Mouse (Mus musculus): Measurements from ENCODE around the gene Ranbp1. TPM values are rescaled to one million over a fixed set of nuclear protein-coding genes. Genes with fewer than 3 reads are reported as not detected.
A peak's percentile ranks its signal among the peaks of the same experiment; 100 is the strongest.
"Not testable (repeated sequence)": the region's sequence is repeated elsewhere in the genome, so short reads cannot be mapped to it uniquely, and the experiment has no call there.

The Ranbp1 gene
- polyA plus RNA-seq, 1 experiment from 2014 or later = 515 TPM

GRCm38 (mm10) chr16:18201620-18202019 lies 46.9 kb downstream of the Ranbp1 start:
- 20% methylated on average over 1 of the region's 1 CpGs for WGBS
- Histone ChIP-seq H3K9ac (ENCODE audit: low read depth, low read length) (no peak overlapping the region), H3K36me3 (ENCODE audit: control insufficient read depth, insufficient read depth, low read length) (no peaks in the 10 kb centered on the region), H3K27ac (replicated peaks; ENCODE audit: low read depth, low read length) (no peak overlapping the region), H3K9me3 (ENCODE audit: control insufficient read depth, low read length) (no peaks in the 10 kb centered on the region), H3K4me3 (ENCODE audit: low read depth, low read length) (no peak overlapping the region), H3K4me1 (ENCODE audit: control insufficient read depth, insufficient read depth, low read length) (no peaks in the 10 kb centered on the region), H3K4me2 (ENCODE audit: low read depth, low read length) (no peak overlapping the region), H3K27me3 (replicated peaks; ENCODE audit: control insufficient read depth, insufficient read depth, low read length) (no peaks in the 10 kb centered on the region)
- DNase-seq (ENCODE audit: low spot score) (no peak), ATAC-seq (ENCODE audit: low read depth) (no peak)

- Histone ChIP-seq H3K36me3 (ENCODE audit: control insufficient read depth, insufficient read depth, low read length) (no peaks in the 10 kb centered on the region), H3K9me3 (ENCODE audit: control insufficient read depth, low read length) (no peaks in the 10 kb centered on the region), H3K4me2 (ENCODE audit: low read depth, low read length) (no peak overlapping the region), H3K9ac (ENCODE audit: low read depth, low read length) (no peak overlapping the region), H3K4me1 (ENCODE audit: control insufficient read depth, insufficient read depth, low read length) (no peaks in the 10 kb centered on the region), H3K4me3 (ENCODE audit: low read depth, low read length) (no peak overlapping the region), H3K27ac (replicated peaks; ENCODE audit: low read depth, low read length) (no peak overlapping the region), H3K27me3 (replicated peaks; ENCODE audit: control insufficient read depth, insufficient read depth, low read length) (no peaks in the 10 kb centered on the region)
- no peak for DNase-seq (ENCODE audit: low spot score)
- WGBS = 71% methylated on average over 2 of the region's 2 CpGs
- no peak; the same call in 1 of the 2 replicates for ATAC-seq (ENCODE audit: low read depth)
Observed at GRCm38 (mm10) chr16:18200062-18200461, 48.5 kb downstream of the Ranbp1 start.

GRCm38 (mm10) chr16:18198365-18199098 lies 50.0 kb downstream of the Ranbp1 start:
- Histone ChIP-seq H3K27ac (replicated peaks; ENCODE audit: low read depth, low read length) (no peak overlapping the region), H3K4me3 (ENCODE audit: low read depth, low read length) (no peak overlapping the region), H3K4me2 (ENCODE audit: low read depth, low read length) (no peak overlapping the region), H3K9ac (ENCODE audit: low read depth, low read length) (no peak overlapping the region), H3K9me3 (ENCODE audit: control insufficient read depth, low read length) (no peaks in the 10 kb centered on the region), H3K27me3 (replicated peaks; ENCODE audit: control insufficient read depth, insufficient read depth, low read length) (no peaks in the 10 kb centered on the region), H3K4me1 (ENCODE audit: control insufficient read depth, insufficient read depth, low read length) (0 out of 2 replicates have a peak, but pooled peaks cover 6% of the 10 kb centered on the region), H3K36me3 (ENCODE audit: control insufficient read depth, insufficient read depth, low read length) (no peaks in the 10 kb centered on the region)
- no peak for ATAC-seq (ENCODE audit: low read depth)
- no peak for DNase-seq (ENCODE audit: low spot score)
- WGBS = 70% methylated on average over 10 of the region's 10 CpGs

GRCm38 (mm10) chr16:18197881-18198280 lies 50.7 kb downstream of the Ranbp1 start:
- WGBS = 80% methylated on average over 6 of the region's 6 CpGs
- ATAC-seq (ENCODE audit: low read depth) = no peak
- no peak for DNase-seq (ENCODE audit: low spot score)
- no peak overlapping the region for H3K4me3 ChIP-seq (ENCODE audit: low read depth, low read length)
- H3K9ac ChIP-seq (ENCODE audit: low read depth, low read length) = no peak overlapping the region
- H3K4me2 ChIP-seq (ENCODE audit: low read depth, low read length) = no peak overlapping the region
- no peaks in the 10 kb centered on the region for H3K27me3 ChIP-seq (replicated peaks; ENCODE audit: control insufficient read depth, insufficient read depth, low read length)
- 0 out of 2 replicates have a peak, but pooled peaks cover 6% of the 10 kb centered on the region for H3K4me1 ChIP-seq (ENCODE audit: control insufficient read depth, insufficient read depth, low read length)
- H3K36me3 ChIP-seq (ENCODE audit: control insufficient read depth, insufficient read depth, low read length) = no peaks in the 10 kb centered on the region
- no peak overlapping the region for H3K27ac ChIP-seq (replicated peaks; ENCODE audit: low read depth, low read length)
- no peaks in the 10 kb centered on the region for H3K9me3 ChIP-seq (ENCODE audit: control insufficient read depth, low read length)

GRCm38 (mm10) chr16:18195561-18195960 lies 53.0 kb downstream of the Ranbp1 start:
- not testable (repeated sequence) for DNase-seq (ENCODE audit: low spot score); ATAC-seq (ENCODE audit: low read depth); H3K9ac ChIP-seq (ENCODE audit: low read depth, low read length); H3K4me3 ChIP-seq (ENCODE audit: low read depth, low read length); H3K27ac ChIP-seq (replicated peaks; ENCODE audit: low read depth, low read length); H3K4me1 ChIP-seq (ENCODE audit: control insufficient read depth, insufficient read depth, low read length); H3K27me3 ChIP-seq (replicated peaks; ENCODE audit: control insufficient read depth, insufficient read depth, low read length); H3K9me3 ChIP-seq (ENCODE audit: control insufficient read depth, low read length); H3K4me2 ChIP-seq (ENCODE audit: low read depth, low read length); H3K36me3 ChIP-seq (ENCODE audit: control insufficient read depth, insufficient read depth, low read length)
- 48% methylated on average over 3 of the region's 3 CpGs for WGBS

- no peaks in the 10 kb centered on the region for H3K36me3 ChIP-seq (ENCODE audit: control insufficient read depth, insufficient read depth, low read length)
- 0 out of 2 replicates have a peak, but pooled peaks cover 6% of the 10 kb centered on the region for H3K4me1 ChIP-seq (ENCODE audit: control insufficient read depth, insufficient read depth, low read length)
- no peaks in the 10 kb centered on the region for H3K9me3 ChIP-seq (ENCODE audit: control insufficient read depth, low read length)
- no peak overlapping the region for H3K9ac ChIP-seq (ENCODE audit: low read depth, low read length)
- peak; percentile 62 for DNase-seq (ENCODE audit: low spot score)
- 0 out of 2 replicates have a peak overlapping the region, but pooled peaks have one; percentile 44 for H3K27ac ChIP-seq (replicated peaks; ENCODE audit: low read depth, low read length)
- no peak overlapping the region for H3K4me3 ChIP-seq (ENCODE audit: low read depth, low read length)
- peak; percentile 77 for ATAC-seq (ENCODE audit: low read depth)
- H3K4me2 ChIP-seq (ENCODE audit: low read depth, low read length) = no peak overlapping the region
- WGBS = 53% methylated on average over 5 of the region's 5 CpGs
- no peaks in the 10 kb centered on the region for H3K27me3 ChIP-seq (replicated peaks; ENCODE audit: control insufficient read depth, insufficient read depth, low read length)
Observed at GRCm38 (mm10) chr16:18195068-18195467, 53.5 kb downstream of the Ranbp1 start.

GRCm38 (mm10) chr16:18194208-18194985 lies 54.1 kb downstream of the Ranbp1 start:
- WGBS = 70% methylated on average over 15 of the region's 15 CpGs
- DNase-seq (ENCODE audit: low spot score) = no peak
- ATAC-seq (ENCODE audit: low read depth) = peak; percentile 27; the same call in 1 of the 2 replicates
- Histone ChIP-seq H3K27ac (replicated peaks; ENCODE audit: low read depth, low read length) (0 out of 2 replicates have a peak overlapping the region, but pooled peaks have one; percentile 44), H3K4me3 (ENCODE audit: low read depth, low read length) (no peak overlapping the region), H3K4me2 (ENCODE audit: low read depth, low read length) (no peak overlapping the region), H3K9me3 (ENCODE audit: control insufficient read depth, low read length) (no peaks in the 10 kb centered on the region), H3K4me1 (ENCODE audit: control insufficient read depth, insufficient read depth, low read length) (0 out of 2 replicates have a peak, but pooled peaks cover 6% of the 10 kb centered on the region), H3K36me3 (ENCODE audit: control insufficient read depth, insufficient read depth, low read length) (no peaks in the 10 kb centered on the region), H3K9ac (ENCODE audit: low read depth, low read length) (no peak overlapping the region), H3K27me3 (replicated peaks; ENCODE audit: control insufficient read depth, insufficient read depth, low read length) (no peaks in the 10 kb centered on the region)

- Histone ChIP-seq H3K4me3 (ENCODE audit: low read depth, low read length) (no peak overlapping the region), H3K36me3 (ENCODE audit: control insufficient read depth, insufficient read depth, low read length) (no peaks in the 10 kb centered on the region), H3K9me3 (ENCODE audit: control insufficient read depth, low read length) (no peaks in the 10 kb centered on the region), H3K27ac (replicated peaks; ENCODE audit: low read depth, low read length) (no peak overlapping the region), H3K4me1 (ENCODE audit: control insufficient read depth, insufficient read depth, low read length) (0 out of 2 replicates have a peak, but pooled peaks cover 6% of the 10 kb centered on the region), H3K4me2 (ENCODE audit: low read depth, low read length) (no peak overlapping the region), H3K9ac (ENCODE audit: low read depth, low read length) (no peak overlapping the region), H3K27me3 (replicated peaks; ENCODE audit: control insufficient read depth, insufficient read depth, low read length) (no peaks in the 10 kb centered on the region)
- WGBS = 67% methylated on average over 2 of the region's 2 CpGs
- DNase-seq (ENCODE audit: low spot score) (no peak), ATAC-seq (ENCODE audit: low read depth) (no peak)
Observed at GRCm38 (mm10) chr16:18191006-18191405, 57.5 kb downstream of the Ranbp1 start.
